Mouse (Mus musculus): Measurements from ENCODE around the gene Trim30d.

DNA sequence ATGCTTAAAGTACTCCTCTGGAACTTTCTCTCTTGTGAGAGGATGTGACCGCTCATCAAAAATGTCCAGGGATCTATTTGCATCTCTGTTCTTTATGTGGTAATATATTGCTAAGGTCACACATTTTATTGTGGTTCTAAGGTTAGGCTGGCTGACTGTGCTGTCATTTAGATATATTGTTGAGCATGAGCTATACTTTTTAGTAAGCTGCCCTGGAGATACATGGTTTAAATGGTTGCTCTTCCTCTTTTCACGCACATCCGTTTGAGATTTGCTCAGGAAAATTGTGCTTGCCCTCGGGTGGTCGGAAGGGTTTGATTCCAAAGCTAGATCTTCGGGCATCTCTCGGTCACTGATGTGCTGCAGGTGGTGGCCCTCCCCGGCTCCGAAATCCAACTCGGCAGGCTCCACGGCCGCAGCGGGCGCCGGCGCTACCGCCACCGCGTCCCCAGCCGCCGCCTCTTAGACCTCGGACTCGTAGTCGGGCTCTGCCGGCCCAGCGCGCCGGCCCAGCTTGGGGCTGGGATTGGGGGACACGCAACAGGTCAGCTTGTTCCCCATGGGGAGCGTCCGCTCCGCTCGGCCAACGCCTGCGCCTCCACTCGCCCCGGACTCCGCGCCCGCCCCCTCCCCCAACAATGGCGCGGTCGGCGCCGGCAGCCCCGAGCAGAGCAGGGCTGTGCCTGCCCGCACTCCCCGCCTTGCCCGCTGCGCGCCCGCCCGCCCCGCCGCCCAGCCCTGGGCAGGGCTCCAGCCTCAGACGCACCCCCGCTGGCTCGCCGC, 5.9 kb downstream of the Trim30d start:
- TF ChIP-seq HCFC1 (IDR thresholded peaks at IDR 0.05; ENCODE audit: borderline replicate concordance, insufficient read depth, low read length) (no peak), ZNF384 (IDR thresholded peaks at IDR 0.05; ENCODE audit: low read depth, low read length) (no peak)
